Mouse (Mus musculus): Measurements from ENCODE around the gene Ccdc9b. TPM values are rescaled to one million over a fixed set of nuclear protein-coding genes. Genes with fewer than 3 reads are reported as not detected.
A peak's percentile ranks its signal among the peaks of the same experiment; 100 is the strongest.

Gene Ccdc9b
- polyA plus RNA-seq, 1 experiment from 2014 or later = 0.36 TPM

GRCm38 (mm10) chr2:118782303-118782702 is 19.8 kb upstream of the Ccdc9b start:
- 79% methylated on average over 4 of the region's 4 CpGs for WGBS
- no peak overlapping the region for H3K9ac ChIP-seq (ENCODE audit: low read length)
- H3K9me3 ChIP-seq (ENCODE audit: control insufficient read depth, low read length) = no peaks in the 10 kb centered on the region

DNA sequence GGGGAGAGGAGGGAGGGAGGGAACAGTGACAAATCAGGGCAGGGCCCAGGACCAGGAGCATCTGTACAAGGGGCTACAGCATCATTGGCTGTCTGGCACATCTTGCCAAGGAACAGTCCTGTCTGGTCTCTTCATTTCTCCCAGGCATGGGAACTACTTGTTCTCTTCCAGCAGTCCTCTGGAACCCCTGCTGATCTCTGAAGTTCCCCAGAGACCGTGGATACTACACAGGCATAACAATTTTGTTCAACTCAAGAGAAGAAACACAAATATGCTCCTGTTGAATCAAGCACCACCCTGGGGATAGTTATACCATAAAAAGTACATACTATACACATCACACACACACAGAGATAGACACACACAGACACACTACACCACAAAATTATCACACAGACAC is 18.7 kb upstream of the Ccdc9b start:
- no peak overlapping the region for H3K4me2 ChIP-seq (ENCODE audit: low read depth, low read length, severe bottlenecking)
- H3K27me3 ChIP-seq (ENCODE audit: control insufficient read depth, insufficient read depth, low read length) = peaks cover 2% of the 10 kb centered on the region; the same call in 1 of the 2 replicates
- no peaks in the 10 kb centered on the region for H3K36me3 ChIP-seq (ENCODE audit: control insufficient read depth, insufficient read depth, low read length)
- H3K27ac ChIP-seq (ENCODE audit: low read depth, low read length) = no peak overlapping the region
- no peak overlapping the region for H3K9ac ChIP-seq (ENCODE audit: low read length)
- no peaks in the 10 kb centered on the region for H3K9me3 ChIP-seq (ENCODE audit: control insufficient read depth, low read length)
- no peak for ATAC-seq (replicated peaks; ENCODE audit: low FRiP score)
- no peaks in the 10 kb centered on the region; the same call in 1 of the 2 replicates for H3K4me1 ChIP-seq (replicated peaks; ENCODE audit: control insufficient read depth, insufficient read depth, low read length)
- DNase-seq (ENCODE audit: low spot score) = no peak
- WGBS = 37% methylated on average over 1 of the region's 1 CpGs
- no peak overlapping the region for H3K4me3 ChIP-seq (ENCODE audit: low read depth, low read length)

More at GRCm38 (mm10) chr2:118782303-118782702, 19.8 kb upstream of the Ccdc9b start:
- Histone ChIP-seq H3K4me3 (ENCODE audit: low read depth, low read length) (no peak overlapping the region), H3K27me3 (ENCODE audit: control insufficient read depth, insufficient read depth, low read length) (peaks cover 2% of the 10 kb centered on the region; the same call in 1 of the 2 replicates), H3K27ac (ENCODE audit: low read depth, low read length) (no peak overlapping the region), H3K36me3 (ENCODE audit: control insufficient read depth, insufficient read depth, low read length) (no peaks in the 10 kb centered on the region), H3K4me2 (ENCODE audit: low read depth, low read length, severe bottlenecking) (no peak overlapping the region), H3K4me1 (replicated peaks; ENCODE audit: control insufficient read depth, insufficient read depth, low read length) (no peaks in the 10 kb centered on the region; the same call in 1 of the 2 replicates)
- ATAC-seq (replicated peaks; ENCODE audit: low FRiP score) = no peak
- DNase-seq (ENCODE audit: low spot score) = no peak

DNA sequence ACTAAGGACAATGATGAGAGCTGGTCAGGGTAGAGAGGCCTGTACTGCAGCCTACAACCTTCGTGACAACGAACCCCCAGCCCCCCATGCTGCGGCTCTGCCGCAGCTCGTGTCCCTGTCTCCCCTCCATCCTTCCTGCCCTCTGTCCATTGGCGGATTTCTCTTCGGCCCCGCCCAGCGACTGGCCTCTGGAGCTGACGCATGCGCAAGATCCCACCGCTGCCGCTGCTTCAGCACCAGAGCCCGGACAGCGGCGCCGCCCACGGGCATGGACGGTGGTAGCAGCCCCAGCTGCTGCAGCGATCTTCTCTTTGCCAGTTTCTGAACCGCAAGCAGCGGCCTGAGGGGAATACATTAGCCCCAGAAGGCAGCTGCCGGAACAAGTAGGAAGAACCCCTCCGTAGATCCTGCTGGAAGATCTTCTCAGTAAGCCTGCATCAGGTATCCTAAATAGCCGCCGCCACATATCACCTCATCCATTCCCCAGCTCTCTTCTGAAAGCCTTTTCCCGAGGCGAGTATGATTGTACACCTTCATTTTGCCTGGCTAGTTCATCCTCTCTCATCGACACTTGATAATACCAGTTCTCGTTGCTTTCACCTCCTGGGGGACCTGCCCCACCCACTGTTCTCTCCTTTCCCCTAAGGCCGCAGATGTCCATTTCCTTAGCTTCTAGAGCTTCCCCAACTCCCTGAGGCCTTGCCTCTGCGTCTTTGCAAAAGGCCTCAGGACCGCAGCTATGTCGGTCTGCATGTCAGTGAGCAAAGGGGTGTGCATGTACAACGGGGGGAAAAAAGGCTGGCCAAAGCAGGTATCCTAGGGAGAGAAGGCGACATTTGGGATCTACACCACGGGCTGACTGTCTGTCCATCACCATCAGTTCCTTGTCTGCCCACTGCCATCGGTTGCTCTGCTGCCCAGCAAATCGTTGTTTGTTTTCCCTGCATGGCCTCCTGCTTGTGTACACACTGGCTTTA is 17.3 kb upstream of the Ccdc9b start, which contains the start of gene Disp2:
Gene Disp2, plus strand, starts transcription at position 216 of the 977 bp plus-strand sequence.
- H3K4me2 ChIP-seq (ENCODE audit: low read depth, low read length, severe bottlenecking) = peak within 1 kb of the TSS; percentile 66
- DNase-seq (ENCODE audit: low spot score) = peak; percentile 97
- ATAC-seq (replicated peaks; ENCODE audit: low FRiP score) = peak; percentile 94
- peak within 1 kb of the TSS; percentile 29 for H3K4me3 ChIP-seq (ENCODE audit: low read depth, low read length)
- no peaks in the 10 kb centered on the region for H3K36me3 ChIP-seq (ENCODE audit: control insufficient read depth, insufficient read depth, low read length)
- H3K27me3 ChIP-seq (ENCODE audit: control insufficient read depth, insufficient read depth, low read length) = peaks cover 2% of the 10 kb centered on the region; the same call in 1 of the 2 replicates
- H3K9me3 ChIP-seq (ENCODE audit: control insufficient read depth, low read length) = no peaks in the 10 kb centered on the region
- peak within 1 kb of the TSS; percentile 51 for H3K9ac ChIP-seq (ENCODE audit: low read length)
- no peaks in the 10 kb centered on the region; the same call in 1 of the 2 replicates for H3K4me1 ChIP-seq (replicated peaks; ENCODE audit: control insufficient read depth, insufficient read depth, low read length)
- 13% methylated on average over 39 of the region's 39 CpGs for WGBS
- H3K27ac ChIP-seq (ENCODE audit: low read depth, low read length) = no peak within 1 kb of the TSS

DNA sequence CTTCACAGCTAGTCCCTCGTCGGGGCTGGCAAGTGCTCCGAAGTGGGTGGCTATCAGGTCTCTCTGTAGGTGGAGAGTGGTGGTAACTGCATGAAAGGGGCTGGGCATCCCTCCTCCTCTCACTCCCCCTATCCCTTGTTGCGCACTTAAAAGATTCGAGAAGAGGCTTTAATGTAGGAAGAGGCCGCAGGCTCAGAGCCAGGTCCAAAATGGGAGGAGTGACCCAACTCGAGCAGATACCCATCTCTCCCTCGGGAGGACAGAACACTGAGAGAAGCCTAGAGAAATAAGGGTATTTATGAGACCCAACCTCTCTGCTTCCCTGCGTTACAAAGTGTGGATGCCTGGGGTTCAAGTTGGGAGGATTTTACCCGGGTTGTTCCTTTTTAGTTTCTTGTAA is 16.6 kb upstream of the Ccdc9b start:
- 6% methylated on average over 10 of the region's 10 CpGs for WGBS
- ATAC-seq (replicated peaks; ENCODE audit: low FRiP score) = peak; percentile 52
- peaks cover 2% of the 10 kb centered on the region; the same call in 1 of the 2 replicates for H3K27me3 ChIP-seq (ENCODE audit: control insufficient read depth, insufficient read depth, low read length)
- H3K4me2 ChIP-seq (ENCODE audit: low read depth, low read length, severe bottlenecking) = peak overlapping the region; percentile 66
- H3K9me3 ChIP-seq (ENCODE audit: control insufficient read depth, low read length) = no peaks in the 10 kb centered on the region
- peak overlapping the region; percentile 51 for H3K9ac ChIP-seq (ENCODE audit: low read length)
- H3K36me3 ChIP-seq (ENCODE audit: control insufficient read depth, insufficient read depth, low read length) = no peaks in the 10 kb centered on the region
- H3K27ac ChIP-seq (ENCODE audit: low read depth, low read length) = no peak overlapping the region
- H3K4me3 ChIP-seq (ENCODE audit: low read depth, low read length) = peak overlapping the region; percentile 29
- DNase-seq (ENCODE audit: low spot score) = no peak
- H3K4me1 ChIP-seq (replicated peaks; ENCODE audit: control insufficient read depth, insufficient read depth, low read length) = no peaks in the 10 kb centered on the region; the same call in 1 of the 2 replicates

GRCm38 (mm10) chr2:118778418-118778817 is 16.0 kb upstream of the Ccdc9b start:
- DNase-seq (ENCODE audit: low spot score) = no peak
- 77% methylated on average over 4 of the region's 4 CpGs for WGBS
- no peaks in the 10 kb centered on the region for H3K36me3 ChIP-seq (ENCODE audit: control insufficient read depth, insufficient read depth, low read length)
- H3K9ac ChIP-seq (ENCODE audit: low read length) = no peak overlapping the region
- H3K4me2 ChIP-seq (ENCODE audit: low read depth, low read length, severe bottlenecking) = no peak overlapping the region
- H3K4me3 ChIP-seq (ENCODE audit: low read depth, low read length) = no peak overlapping the region
- ATAC-seq (replicated peaks; ENCODE audit: low FRiP score) = no peak
- H3K4me1 ChIP-seq (replicated peaks; ENCODE audit: control insufficient read depth, insufficient read depth, low read length) = no peaks in the 10 kb centered on the region; the same call in 1 of the 2 replicates
- H3K27ac ChIP-seq (ENCODE audit: low read depth, low read length) = no peak overlapping the region
- H3K27me3 ChIP-seq (ENCODE audit: control insufficient read depth, insufficient read depth, low read length) = peaks cover 2% of the 10 kb centered on the region; the same call in 1 of the 2 replicates
- no peaks in the 10 kb centered on the region for H3K9me3 ChIP-seq (ENCODE audit: control insufficient read depth, low read length)

- H3K27me3 ChIP-seq (ENCODE audit: control insufficient read depth, insufficient read depth, low read length) = peaks cover 2% of the 10 kb centered on the region; the same call in 1 of the 2 replicates
- H3K9ac ChIP-seq (ENCODE audit: low read length) = no peak overlapping the region
- DNase-seq (ENCODE audit: low spot score) (no peak), ATAC-seq (replicated peaks; ENCODE audit: low FRiP score) (no peak)
- H3K4me2 ChIP-seq (ENCODE audit: low read depth, low read length, severe bottlenecking) = no peak overlapping the region
- WGBS = 91% methylated on average over 2 of the region's 2 CpGs
- no peak overlapping the region for H3K4me3 ChIP-seq (ENCODE audit: low read depth, low read length)
- no peaks in the 10 kb centered on the region; the same call in 1 of the 2 replicates for H3K4me1 ChIP-seq (replicated peaks; ENCODE audit: control insufficient read depth, insufficient read depth, low read length)
- no peaks in the 10 kb centered on the region for H3K9me3 ChIP-seq (ENCODE audit: control insufficient read depth, low read length)
- no peaks in the 10 kb centered on the region for H3K36me3 ChIP-seq (ENCODE audit: control insufficient read depth, insufficient read depth, low read length)
- no peak overlapping the region for H3K27ac ChIP-seq (ENCODE audit: low read depth, low read length)
Measured at GRCm38 (mm10) chr2:118776295-118776694, 13.8 kb upstream of the Ccdc9b start.

GRCm38 (mm10) chr2:118775846-118776245 is 13.4 kb upstream of the Ccdc9b start:
- Histone ChIP-seq H3K27ac (ENCODE audit: low read depth, low read length) (no peak overlapping the region), H3K9ac (ENCODE audit: low read length) (no peak overlapping the region), H3K36me3 (ENCODE audit: control insufficient read depth, insufficient read depth, low read length) (no peaks in the 10 kb centered on the region), H3K4me2 (ENCODE audit: low read depth, low read length, severe bottlenecking) (no peak overlapping the region), H3K4me3 (ENCODE audit: low read depth, low read length) (no peak overlapping the region), H3K9me3 (ENCODE audit: control insufficient read depth, low read length) (no peaks in the 10 kb centered on the region), H3K4me1 (replicated peaks; ENCODE audit: control insufficient read depth, insufficient read depth, low read length) (no peaks in the 10 kb centered on the region; the same call in 1 of the 2 replicates), H3K27me3 (ENCODE audit: control insufficient read depth, insufficient read depth, low read length) (peaks cover 2% of the 10 kb centered on the region; the same call in 1 of the 2 replicates)
- no peak for DNase-seq (ENCODE audit: low spot score)
- 62% methylated on average over 3 of the region's 4 CpGs for WGBS
- ATAC-seq (replicated peaks; ENCODE audit: low FRiP score) = no peak

DNA sequence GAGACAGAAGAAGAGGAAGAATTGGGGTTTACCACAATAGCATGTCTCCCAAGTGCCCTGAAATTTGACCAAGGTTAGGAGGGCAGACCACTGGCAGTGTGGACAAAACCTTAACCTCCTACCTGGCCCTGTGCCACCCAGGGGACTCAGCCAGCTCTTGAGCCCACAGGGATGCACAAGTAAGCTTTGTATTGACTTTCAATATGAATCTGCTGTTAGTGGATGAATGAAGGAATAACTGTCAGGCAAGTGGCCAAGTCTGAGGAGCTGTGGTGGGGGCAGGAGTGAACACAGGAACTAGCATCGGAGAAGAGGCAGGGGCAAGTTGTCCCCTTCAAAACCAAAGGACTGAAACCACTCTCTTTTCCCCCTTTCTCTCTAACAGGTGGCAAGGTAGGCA is 12.9 kb upstream of the Ccdc9b start:
- H3K4me3 ChIP-seq (ENCODE audit: low read depth, low read length) = no peak overlapping the region
- H3K9me3 ChIP-seq (ENCODE audit: control insufficient read depth, low read length) = no peaks in the 10 kb centered on the region
- no peaks in the 10 kb centered on the region; the same call in 1 of the 2 replicates for H3K4me1 ChIP-seq (replicated peaks; ENCODE audit: control insufficient read depth, insufficient read depth, low read length)
- ATAC-seq (replicated peaks; ENCODE audit: low FRiP score) = no peak
- no peak overlapping the region for H3K27ac ChIP-seq (ENCODE audit: low read depth, low read length)
- DNase-seq (ENCODE audit: low spot score) = no peak
- H3K27me3 ChIP-seq (ENCODE audit: control insufficient read depth, insufficient read depth, low read length) = peaks cover 2% of the 10 kb centered on the region; the same call in 1 of the 2 replicates
- no peak overlapping the region for H3K4me2 ChIP-seq (ENCODE audit: low read depth, low read length, severe bottlenecking)
- no peaks in the 10 kb centered on the region for H3K36me3 ChIP-seq (ENCODE audit: control insufficient read depth, insufficient read depth, low read length)
- no peak overlapping the region for H3K9ac ChIP-seq (ENCODE audit: low read length)
- 88% methylated on average over 1 of the region's 1 CpGs for WGBS
